Mouse (Mus musculus) cerebellum, adult 2 months (tissue): Measurements from ENCODE around the gene Fundc2. TPM values are rescaled to one million over a fixed set of nuclear protein-coding genes. Genes with fewer than 3 reads are reported as not detected.

ENCODE experiments used
- DNase-seq, 2 experiments: peaks; one replicate each; pipeline ENCODE4 v3.0.0; 2021
- H3K27ac ChIP-seq: fragments of 200-500 bp; 2 replicates; pipeline ENCODE4 v1.5.1; 2012; ENCODE audit warnings: low read length, control low read depth, inconsistent platforms; ENCODE audit not compliant: insufficient read depth
- H3K27me3 ChIP-seq: fragments of 200-500 bp; 2 replicates; pipeline ENCODE4 v1.6.1; 2012; ENCODE audit warnings: inconsistent platforms, mild to moderate bottlenecking, low read length, moderate library complexity; ENCODE audit not compliant: control insufficient read depth, insufficient read depth
- H3K4me1 ChIP-seq: fragments of 200-500 bp; 2 replicates; pipeline ENCODE4 v1.6.1; 2011; ENCODE audit warnings: low read length; ENCODE audit not compliant: control insufficient read depth, insufficient read depth
- H3K4me3 ChIP-seq: fragments of 200-500 bp; replicated peaks from 2 replicates; pipeline ENCODE3; 2011; ENCODE audit warnings: mild to moderate bottlenecking, low read depth, low read length, control low read depth; ENCODE audit not compliant: insufficient read depth
- CTCF ChIP-seq: fragments of 200-500 bp; IDR thresholded peaks from 2 replicates; pipeline ENCODE4 v1.5.1; 2011; ENCODE audit warnings: low read depth, mild to moderate bottlenecking, control low read depth, low read length, moderate library complexity, borderline replicate concordance; ENCODE audit not compliant: insufficient read depth
- POLR2A ChIP-seq: fragments of 200-500 bp; IDR thresholded peaks from 2 replicates; pipeline ENCODE4 v1.6.1; 2011; ENCODE audit warnings: low read length, control low read depth, borderline replicate concordance; ENCODE audit not compliant: insufficient read depth
- WGBS: fragments of 180-500 bp; shearing (Covaris S2); methylation state at CpG from one replicate; pipeline ENCODE4 v1.1.7; 2018; 5-methylcytosine and 5-hydroxymethylcytosine counted together
- polyA plus RNA-seq: library from polyadenylated mRNA; depleted of rRNA; stranded (reverse); fragments of >200 nt; gene quantifications from 2 replicates; pipeline ENCODE4 v1.2.3, GENCODE M21; 2012; rRNA removed

The Fundc2 gene
- polyA plus RNA-seq, 1 experiment, result 38.3 TPM

- Histone ChIP-seq H3K4me1 (no peaks in the 10 kb centered on the region), H3K4me3 (no peak overlapping the region), H3K27ac (no peak overlapping the region), H3K27me3 (no peaks in the 10 kb centered on the region)
- TF ChIP-seq CTCF (no peak), POLR2A (no peak)
- no peak for DNase-seq
These were observed 21.2 kb downstream of the Fundc2 start for GRCm38 (mm10) chrX:75403350-75403749.

- no peak overlapping the region for H3K4me3 ChIP-seq
- no peaks in the 10 kb centered on the region for H3K27me3 ChIP-seq
- H3K27ac ChIP-seq, result no peak overlapping the region
- no peak for TF ChIP-seq POLR2A
- no peak for TF ChIP-seq CTCF
- DNase-seq, result no peak
- 100% methylated on average over 1 of the region's 1 CpGs for WGBS
- no peaks in the 10 kb centered on the region for H3K4me1 ChIP-seq
These were observed 27.5 kb downstream of the Fundc2 start for GRCm38 (mm10) chrX:75409711-75410110.

GRCm38 (mm10) chrX:75415936-75416785 lies 34.0 kb downstream of the Fundc2 start, which contains the start of the genes Cmc4, Mtcp1 and Brcc3:
Cmc4 (minus strand) TSS chrX:75416584.
Mtcp1 (minus strand) TSS chrX:75416588.
Brcc3 (plus strand) TSS chrX:75416628.
- H3K27ac ChIP-seq, result peak within 1 kb of the TSS; percentile 68; the same call in 1 of the 2 replicates
- DNase-seq, result peak; percentile 88 to 92
- 4% methylated on average over 52 of the region's 52 CpGs for WGBS
- TF ChIP-seq CTCF (no peak), POLR2A (peak; percentile 75; the same call in 1 of the 2 replicates)
- no peaks in the 10 kb centered on the region for H3K27me3 ChIP-seq
- no peaks in the 10 kb centered on the region for H3K4me1 ChIP-seq
- H3K4me3 ChIP-seq, result peak within 1 kb of the TSS; percentile 84

Other genes with a start within 250 kb of the Fundc2 start
- gene Smim9, start 218.6 kb upstream of the Fundc2 start, polyA plus RNA-seq, result not detected in 2 replicates
- 0.74 and 0.75 TPM in 2 replicates for gene F8, start 216 bp downstream of the Fundc2 start, polyA plus RNA-seq
- gene Cmc4, start 34.2 kb downstream of the Fundc2 start, polyA plus RNA-seq, result 20.3 and 20.6 TPM in 2 replicates
- 8.3 and 10.1 TPM in 2 replicates for gene Mtcp1, start 34.2 kb downstream of the Fundc2 start, polyA plus RNA-seq
- gene Brcc3, start 34.2 kb downstream of the Fundc2 start, polyA plus RNA-seq, result 24.9 and 26.4 TPM in 2 replicates
- gene Vbp1, start 131.9 kb downstream of the Fundc2 start, polyA plus RNA-seq, result 86.5 and 88.9 TPM in 2 replicates
- gene Rab39b, start 195.8 kb downstream of the Fundc2 start, polyA plus RNA-seq, result 24.3 and 24.5 TPM in 2 replicates